Mouse (Mus musculus) cerebellum, adult (tissue): ENCODE results near the gene Srebf2.
"Not testable (repeated sequence)": the region's sequence is repeated elsewhere in the genome, so short reads cannot be mapped to it uniquely, and the experiment has no call there.

Experiments
- ATAC-seq: cut with Nextera tagmentation; 2 replicates; pipeline ENCODE4 v1.9.2; 2017; ENCODE audit warnings: mild to moderate bottlenecking, moderate library complexity, mixed read lengths; ENCODE audit not compliant: insufficient number of reproducible peaks, low FRiP score, low TSS enrichment

Gene Srebf2

GRCm38 (mm10) chr15:82146770-82147610 lies at the start of gene Srebf2:
Gene Srebf2, plus strand, starts transcription at chr15:82147181.
- peak; percentile 97 for ATAC-seq

GRCm38 (mm10) chr15:82106953-82107555 lies 39.9 kb upstream of the Srebf2 start:
- ATAC-seq, result no peak

- no peak for ATAC-seq
These were observed 26.4 kb upstream of the Srebf2 start for GRCm38 (mm10) chr15:82120544-82120943.

- ATAC-seq, result not testable (repeated sequence)
These were observed 20.3 kb upstream of the Srebf2 start for GRCm38 (mm10) chr15:82126690-82127089.

GRCm38 (mm10) chr15:82127426-82128374 lies 19.3 kb upstream of the Srebf2 start, which contains the start of gene Ccdc134:
Gene Ccdc134, plus strand, starts transcription at chr15:82127922.
- ATAC-seq, result peak; percentile 93

GRCm38 (mm10) chr15:82128398-82128797 lies 18.6 kb upstream of the Srebf2 start:
- no peak for ATAC-seq

- no peak for ATAC-seq
These were observed 16.4 kb upstream of the Srebf2 start for GRCm38 (mm10) chr15:82130599-82130998.

- ATAC-seq, result no peak
These were observed 11.6 kb upstream of the Srebf2 start for GRCm38 (mm10) chr15:82135372-82135771.

- no peak for ATAC-seq
These were observed 8.4 kb upstream of the Srebf2 start for GRCm38 (mm10) chr15:82138565-82138964.

GRCm38 (mm10) chr15:82139196-82139595 lies 7.8 kb upstream of the Srebf2 start:
- ATAC-seq, result no peak

GRCm38 (mm10) chr15:82140355-82140754 lies 6.6 kb upstream of the Srebf2 start:
- ATAC-seq, result no peak

GRCm38 (mm10) chr15:82144157-82144556 lies 2.8 kb upstream of the Srebf2 start:
- no peak for ATAC-seq

- ATAC-seq, result no peak
These were observed 1.6 kb upstream of the Srebf2 start for GRCm38 (mm10) chr15:82145408-82145807.

GRCm38 (mm10) chr15:82145851-82146769 lies 871 bp upstream of the Srebf2 start:
- no peak for ATAC-seq

GRCm38 (mm10) chr15:82147611-82148111 lies 680 bp downstream of the Srebf2 start:
- peak; percentile 41; the same call in 1 of the 2 replicates for ATAC-seq

GRCm38 (mm10) chr15:82148510-82148911 lies 1.5 kb downstream of the Srebf2 start:
- no peak for ATAC-seq

- no peak for ATAC-seq
These were observed 3.1 kb downstream of the Srebf2 start for GRCm38 (mm10) chr15:82150042-82150441.

GRCm38 (mm10) chr15:82151176-82151575 lies 4.2 kb downstream of the Srebf2 start:
- ATAC-seq, result no peak

GRCm38 (mm10) chr15:82152022-82152421 lies 5.0 kb downstream of the Srebf2 start:
- no peak for ATAC-seq
